Mouse (Mus musculus): Measurements from ENCODE around the gene D10Wsu102e. TPM values are rescaled to one million over a fixed set of nuclear protein-coding genes. Genes with fewer than 3 reads are reported as not detected.
"Not testable (repeated sequence)": the region's sequence is repeated elsewhere in the genome, so short reads cannot be mapped to it uniquely, and the experiment has no call there.

D10Wsu102e gene
- polyA plus RNA-seq, 1 experiment from 2014 or later, result 0.20 TPM

DNA sequence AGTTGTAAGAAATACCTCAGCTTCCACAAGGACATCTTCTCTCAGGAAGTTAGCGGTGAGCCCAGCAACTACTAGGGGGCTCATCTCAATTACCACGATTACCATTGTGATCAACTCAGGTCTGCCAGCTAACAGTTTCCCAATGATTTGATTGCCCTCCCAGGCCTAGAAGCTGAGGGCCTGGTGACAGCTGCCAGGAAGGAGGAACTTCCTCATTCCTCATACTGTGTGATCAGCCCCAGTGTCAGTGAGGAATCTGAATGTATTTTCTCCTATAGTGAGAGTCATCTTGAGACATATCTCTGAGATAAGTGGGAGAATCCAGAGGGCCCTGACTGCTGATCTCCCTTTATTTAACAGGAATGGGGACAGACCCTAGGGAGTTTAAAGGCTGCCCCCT is 37.3 kb downstream of the D10Wsu102e start:
- TF ChIP-seq CTCF (IDR thresholded peaks at IDR 0.05) (no peak), EP300 (IDR thresholded peaks at IDR 0.05) (no peak)
- DNase-seq (ENCODE audit: low spot score) (no peak), ATAC-seq (no peak)
- no peaks in the 10 kb centered on the region for H3K4me1 ChIP-seq (ENCODE audit: insufficient read depth, low read depth, low read length)
- H3K36me3 ChIP-seq (ENCODE audit: insufficient read depth, low read length), result no peaks in the 10 kb centered on the region
- 93% methylated on average over 2 of the region's 2 CpGs for WGBS
- H3K9me3 ChIP-seq (ENCODE audit: low read length), result no peaks in the 10 kb centered on the region
- no peak overlapping the region for H3K27ac ChIP-seq (ENCODE audit: low read length)
- no peak overlapping the region for H3K9ac ChIP-seq (replicated peaks; ENCODE audit: low read depth)
- no peak overlapping the region for H3K4me3 ChIP-seq (ENCODE audit: low read depth, low read length)
- no peaks in the 10 kb centered on the region for H3K27me3 ChIP-seq (replicated peaks; ENCODE audit: insufficient read depth, low read length)
- H3K4me2 ChIP-seq (replicated peaks; ENCODE audit: low read depth, low read length), result no peak overlapping the region

DNA sequence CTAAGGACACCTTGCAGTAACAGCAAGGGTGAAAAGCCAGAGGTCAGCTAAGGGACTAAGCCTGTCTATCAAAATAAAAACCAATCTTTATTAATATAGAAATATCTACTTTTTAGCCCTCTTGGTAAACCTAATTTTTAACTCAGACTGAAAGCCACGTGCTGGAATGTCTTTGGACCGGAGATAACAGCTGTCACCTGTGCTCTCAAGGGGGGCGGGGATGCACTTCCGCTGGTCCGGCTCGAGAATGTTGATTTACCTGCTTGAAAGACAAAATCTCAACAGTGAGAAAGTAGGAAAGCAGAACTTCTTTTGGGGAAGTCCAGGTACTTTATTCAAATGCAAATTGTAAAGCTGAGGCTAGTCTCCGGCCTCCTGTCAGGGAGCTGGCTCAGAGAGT is 40.9 kb downstream of the D10Wsu102e start:
- H3K4me1 ChIP-seq (ENCODE audit: insufficient read depth, low read depth, low read length); H3K9ac ChIP-seq (replicated peaks; ENCODE audit: low read depth); H3K27ac ChIP-seq (ENCODE audit: low read length); H3K4me3 ChIP-seq (ENCODE audit: low read depth, low read length); H3K4me2 ChIP-seq (replicated peaks; ENCODE audit: low read depth, low read length); H3K36me3 ChIP-seq (ENCODE audit: insufficient read depth, low read length); H3K27me3 ChIP-seq (replicated peaks; ENCODE audit: insufficient read depth, low read length); ATAC-seq; DNase-seq (ENCODE audit: low spot score); H3K9me3 ChIP-seq (ENCODE audit: low read length): not testable (repeated sequence)
- WGBS, result 51% methylated on average over 6 of the region's 7 CpGs

DNA sequence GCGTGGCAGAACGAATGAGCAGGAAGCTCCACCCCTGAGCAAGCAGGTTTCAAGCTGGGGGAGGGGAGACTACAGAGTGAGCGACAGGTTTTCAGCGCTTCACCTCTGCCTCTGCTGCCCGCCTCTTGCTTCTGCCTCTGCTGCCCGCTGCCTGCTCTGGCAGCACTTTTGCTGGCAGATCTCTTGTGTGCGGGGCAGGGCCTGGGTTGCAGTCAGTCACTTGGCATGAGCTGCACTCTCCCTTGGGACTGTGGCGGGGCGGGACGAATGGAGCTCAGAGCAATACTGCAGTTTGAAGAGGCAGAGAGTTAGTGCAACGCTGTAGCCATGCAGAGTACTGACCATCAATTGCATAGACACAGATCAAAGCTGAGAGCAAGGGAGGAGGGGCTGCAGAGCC is 45.0 kb downstream of the D10Wsu102e start:
- DNase-seq (ENCODE audit: low spot score), result no peak
- H3K27me3 ChIP-seq (replicated peaks; ENCODE audit: insufficient read depth, low read length), result no peaks in the 10 kb centered on the region

DNA sequence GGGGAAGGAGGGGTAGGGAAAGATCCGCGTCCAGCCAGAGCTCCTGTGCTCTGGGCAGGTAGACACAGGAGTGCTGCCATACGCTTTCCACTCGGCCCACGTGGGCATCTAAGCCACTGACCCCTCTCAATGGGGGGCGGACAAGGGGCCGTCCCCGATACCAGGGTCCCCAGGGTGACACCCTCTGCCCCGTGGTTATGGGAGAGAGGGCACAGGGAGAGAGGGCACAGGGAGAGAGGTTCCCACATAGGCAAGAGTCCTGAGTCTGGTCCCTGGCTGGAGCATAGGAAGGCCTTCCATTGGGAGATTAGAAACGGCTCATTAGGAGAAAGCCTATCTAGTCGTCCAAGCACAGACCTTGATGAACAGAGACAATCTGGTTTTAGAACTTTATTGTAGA is 45.7 kb downstream of the D10Wsu102e start:
- Histone ChIP-seq H3K9ac (replicated peaks; ENCODE audit: low read depth) (no peak overlapping the region), H3K27ac (ENCODE audit: low read length) (no peak overlapping the region), H3K4me2 (replicated peaks; ENCODE audit: low read depth, low read length) (no peak overlapping the region), H3K9me3 (ENCODE audit: low read length) (no peaks in the 10 kb centered on the region), H3K4me3 (ENCODE audit: low read depth, low read length) (no peak overlapping the region), H3K4me1 (ENCODE audit: insufficient read depth, low read depth, low read length) (no peaks in the 10 kb centered on the region), H3K27me3 (replicated peaks; ENCODE audit: insufficient read depth, low read length) (no peaks in the 10 kb centered on the region), H3K36me3 (ENCODE audit: insufficient read depth, low read length) (no peaks in the 10 kb centered on the region)
- DNase-seq (ENCODE audit: low spot score) (no peak), ATAC-seq (no peak)
- WGBS, result 97% methylated on average over 11 of the region's 11 CpGs
- TF ChIP-seq EP300 (IDR thresholded peaks at IDR 0.05) (no peak), CTCF (IDR thresholded peaks at IDR 0.05) (no peak)

More for the DNA sequence above, 45.0 kb downstream of the D10Wsu102e start:
- no peaks in the 10 kb centered on the region for H3K36me3 ChIP-seq (ENCODE audit: insufficient read depth, low read length)
- WGBS, result 89% methylated on average over 10 of the region's 11 CpGs
- ATAC-seq, result no peak
- TF ChIP-seq EP300 (IDR thresholded peaks at IDR 0.05), result no peak
- no peak for TF ChIP-seq CTCF (IDR thresholded peaks at IDR 0.05)
- H3K4me3 ChIP-seq (ENCODE audit: low read depth, low read length), result no peak overlapping the region
- H3K4me2 ChIP-seq (replicated peaks; ENCODE audit: low read depth, low read length), result no peak overlapping the region
- no peaks in the 10 kb centered on the region for H3K4me1 ChIP-seq (ENCODE audit: insufficient read depth, low read depth, low read length)
- H3K9ac ChIP-seq (replicated peaks; ENCODE audit: low read depth), result no peak overlapping the region
- no peaks in the 10 kb centered on the region for H3K9me3 ChIP-seq (ENCODE audit: low read length)
- no peak overlapping the region for H3K27ac ChIP-seq (ENCODE audit: low read length)

DNA sequence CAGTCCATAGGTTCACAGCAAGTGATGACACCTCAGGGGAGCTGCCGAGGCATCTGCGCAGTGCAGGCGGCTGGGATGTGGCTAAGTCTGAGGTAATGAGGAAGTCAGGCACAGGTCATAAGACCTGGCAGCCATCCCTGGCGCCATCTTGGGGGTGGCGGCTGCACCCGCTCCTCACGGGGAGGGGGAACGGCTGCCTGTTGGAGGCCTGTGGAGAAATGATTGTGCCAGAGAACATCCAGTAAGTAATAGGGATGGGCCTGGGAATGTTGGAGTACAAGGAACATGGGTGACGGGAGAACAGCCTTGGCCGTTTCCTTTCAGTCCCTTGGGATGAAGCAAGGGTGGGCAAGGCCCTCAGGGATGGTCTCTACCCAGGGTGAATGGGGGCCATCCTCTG is 47.1 kb downstream of the D10Wsu102e start:
- H3K4me2 ChIP-seq (replicated peaks; ENCODE audit: low read depth, low read length), result no peak overlapping the region
- ATAC-seq (no peak), DNase-seq (ENCODE audit: low spot score) (no peak)
- no peaks in the 10 kb centered on the region for H3K9me3 ChIP-seq (ENCODE audit: low read length)
- no peaks in the 10 kb centered on the region for H3K27me3 ChIP-seq (replicated peaks; ENCODE audit: insufficient read depth, low read length)
- no peak overlapping the region for H3K9ac ChIP-seq (replicated peaks; ENCODE audit: low read depth)
- TF ChIP-seq EP300 (IDR thresholded peaks at IDR 0.05), result no peak
- no peak for TF ChIP-seq CTCF (IDR thresholded peaks at IDR 0.05)
- no peak overlapping the region for H3K4me3 ChIP-seq (ENCODE audit: low read depth, low read length)
- H3K27ac ChIP-seq (ENCODE audit: low read length), result no peak overlapping the region
- WGBS, result 94% methylated on average over 10 of the region's 10 CpGs
- H3K36me3 ChIP-seq (ENCODE audit: insufficient read depth, low read length), result no peaks in the 10 kb centered on the region
- no peaks in the 10 kb centered on the region for H3K4me1 ChIP-seq (ENCODE audit: insufficient read depth, low read depth, low read length)

DNA sequence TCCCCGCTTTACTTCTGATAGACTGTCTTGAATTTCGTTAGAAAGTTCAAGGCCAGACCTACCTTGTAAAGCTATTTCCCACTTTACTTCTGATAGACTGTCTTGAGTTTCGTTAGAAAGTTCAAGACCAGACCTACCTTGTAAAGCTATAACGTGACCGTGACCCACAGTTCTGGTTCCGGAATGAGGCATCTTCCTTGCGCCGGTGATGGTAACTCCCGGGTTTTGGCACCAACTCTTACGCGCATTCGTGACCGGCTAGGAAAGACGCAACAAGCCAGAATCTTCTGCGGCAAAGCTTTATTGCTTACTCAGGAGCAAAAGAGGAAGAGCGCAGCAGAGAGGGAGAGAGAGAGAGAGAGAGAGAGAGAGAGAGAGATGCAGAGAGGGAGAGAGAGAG is 58.4 kb downstream of the D10Wsu102e start:
- not testable (repeated sequence) for DNase-seq (ENCODE audit: low spot score); H3K9ac ChIP-seq (replicated peaks; ENCODE audit: low read depth); H3K4me3 ChIP-seq (ENCODE audit: low read depth, low read length); ATAC-seq; H3K4me1 ChIP-seq (ENCODE audit: insufficient read depth, low read depth, low read length); H3K36me3 ChIP-seq (ENCODE audit: insufficient read depth, low read length); H3K27me3 ChIP-seq (replicated peaks; ENCODE audit: insufficient read depth, low read length); H3K27ac ChIP-seq (ENCODE audit: low read length); H3K4me2 ChIP-seq (replicated peaks; ENCODE audit: low read depth, low read length); H3K9me3 ChIP-seq (ENCODE audit: low read length)
- WGBS, result 92% methylated on average over 16 of the region's 16 CpGs

DNA sequence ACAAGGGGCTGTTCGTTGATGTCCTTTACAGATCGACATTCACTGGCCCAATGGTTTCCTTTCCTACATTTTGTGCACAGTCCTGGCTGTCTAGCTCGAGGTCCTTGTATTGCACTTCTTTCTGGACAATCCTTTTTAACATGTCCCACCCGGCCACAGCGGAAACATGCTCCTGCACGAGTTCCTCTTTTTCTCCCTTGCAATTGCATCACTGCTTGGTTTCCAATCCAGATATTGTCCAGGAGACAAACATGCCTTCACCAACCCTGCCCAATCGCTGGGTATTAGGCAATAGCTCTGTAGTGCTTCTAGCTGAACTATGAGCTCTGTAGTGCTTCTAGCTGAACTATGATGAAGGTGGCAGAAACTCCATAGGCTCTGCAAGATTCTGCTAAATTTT is 88.6 kb downstream of the D10Wsu102e start:
- ATAC-seq, result no peak
- 90% methylated on average over 7 of the region's 7 CpGs for WGBS

More for the DNA sequence above, 88.6 kb downstream of the D10Wsu102e start:
- TF ChIP-seq EP300 (IDR thresholded peaks at IDR 0.05) (no peak), CTCF (IDR thresholded peaks at IDR 0.05) (no peak)
- Histone ChIP-seq H3K4me3 (ENCODE audit: low read depth, low read length) (no peak overlapping the region), H3K27ac (ENCODE audit: low read length) (no peak overlapping the region), H3K9ac (replicated peaks; ENCODE audit: low read depth) (no peak overlapping the region), H3K27me3 (replicated peaks; ENCODE audit: insufficient read depth, low read length) (no peaks in the 10 kb centered on the region), H3K4me1 (ENCODE audit: insufficient read depth, low read depth, low read length) (no peaks in the 10 kb centered on the region), H3K9me3 (ENCODE audit: low read length) (peaks cover 3% of the 10 kb centered on the region; the same call in 1 of the 2 replicates), H3K4me2 (replicated peaks; ENCODE audit: low read depth, low read length) (no peak overlapping the region), H3K36me3 (ENCODE audit: insufficient read depth, low read length) (no peaks in the 10 kb centered on the region)
- DNase-seq (ENCODE audit: low spot score), result no peak

Measured in lung, postnatal 0 days (tissue).